8 mouse cellular contexts compared by ENCODE assay signal in genomic region chr9:108987704-108988350, GRCm38 (mm10). TPM values are rescaled to one million over a fixed set of nuclear protein-coding genes. Genes with fewer than 3 reads are reported as not detected.
DNase-seq lines count a peak whose midpoint lies in the region; ATAC-seq lines count a peak whose summit lies in the region.

No protein-coding gene starts in this region.

- DNase-seq in kidney, adult 11 months: no peak
- peak; percentile 24 for DNase-seq in adrenal gland, postnatal 25 days
- peak; percentile 69 for DNase-seq in liver
- no peak for DNase-seq in frontal cortex, adult 2 months (ENCODE audit: extremely low spot score in 1 of 2, low spot score in 1 of 2)

- 17% methylated on average over 14 of the region's 15 CpGs for WGBS in kidney, embryonic 16.5 days
- WGBS in heart, embryonic 13.5 days: 17% methylated on average over 15 of the region's 15 CpGs
- WGBS in stomach, embryonic 16.5 days: 16% methylated on average over 15 of the region's 15 CpGs

- no peaks in the 10 kb centered on the region for H3K9me3 ChIP-seq in kidney, embryonic 16.5 days (ENCODE audit: low read length)
- H3K9me3 ChIP-seq in heart, embryonic 13.5 days: no peaks in the 10 kb centered on the region
- no peaks in the 10 kb centered on the region for H3K9me3 ChIP-seq in stomach, embryonic 16.5 days (replicated peaks; ENCODE audit: control insufficient read depth, low read length)

- H3K27me3 ChIP-seq in kidney, embryonic 16.5 days (ENCODE audit: insufficient read depth, low read length): no peaks in the 10 kb centered on the region
- no peaks in the 10 kb centered on the region for H3K27me3 ChIP-seq in heart, embryonic 13.5 days (replicated peaks)
- H3K27me3 ChIP-seq in stomach, embryonic 16.5 days (ENCODE audit: control insufficient read depth, insufficient read depth, low read length): no peaks in the 10 kb centered on the region

- peaks cover 14% of the 10 kb centered on the region for H3K4me1 ChIP-seq in kidney, embryonic 16.5 days (ENCODE audit: insufficient read depth, low read length)
- peaks cover 45% of the 10 kb centered on the region for H3K4me1 ChIP-seq in heart, embryonic 13.5 days
- H3K4me1 ChIP-seq in stomach, embryonic 16.5 days (ENCODE audit: control insufficient read depth, insufficient read depth, low read length): peaks cover 31% of the 10 kb centered on the region

- no peaks in the 10 kb centered on the region for H3K36me3 ChIP-seq in kidney, embryonic 16.5 days (ENCODE audit: insufficient read depth, low read length)
- no peaks in the 10 kb centered on the region for H3K36me3 ChIP-seq in heart, embryonic 13.5 days
- H3K36me3 ChIP-seq in stomach, embryonic 16.5 days (ENCODE audit: control insufficient read depth, insufficient read depth, low read length): no peaks in the 10 kb centered on the region

- 0 out of 2 replicates have a peak overlapping the region, but pooled peaks have one; percentile 3 for H3K4me3 ChIP-seq in kidney, embryonic 16.5 days (ENCODE audit: low read length)
- H3K4me3 ChIP-seq in heart, embryonic 13.5 days: peak overlapping the region; percentile 36
- H3K4me3 ChIP-seq in stomach, embryonic 16.5 days (replicated peaks; ENCODE audit: low read length): peak overlapping the region; percentile 16

- H3K27ac ChIP-seq in kidney, embryonic 16.5 days (ENCODE audit: low read length): no peak overlapping the region
- no peak overlapping the region for H3K27ac ChIP-seq in heart, embryonic 13.5 days (replicated peaks)
- H3K27ac ChIP-seq in stomach, embryonic 16.5 days (ENCODE audit: low read length): peak overlapping the region; percentile 23; the same call in 1 of the 2 replicates

- no peak for ATAC-seq in kidney, embryonic 16.5 days (ENCODE audit: low FRiP score, low TSS enrichment)
- ATAC-seq in heart, embryonic 13.5 days (ENCODE audit: extremely low read depth, insufficient number of reproducible peaks, low FRiP score, low TSS enrichment): no peak
- no peak for ATAC-seq in stomach, embryonic 16.5 days (ENCODE audit: insufficient read depth, low FRiP score)
- no peak for ATAC-seq in inflammation-experienced regulatory T-cells, adult 6 months

- H3K9ac ChIP-seq in kidney, embryonic 16.5 days (replicated peaks; ENCODE audit: low read length): 0 out of 2 replicates have a peak overlapping the region, but pooled peaks have one; percentile 17
- peak overlapping the region; percentile 54; the same call in 1 of the 2 replicates for H3K9ac ChIP-seq in heart, embryonic 13.5 days
- H3K9ac ChIP-seq in stomach, embryonic 16.5 days (ENCODE audit: low read length): peak overlapping the region; percentile 35; the same call in 1 of the 2 replicates

- H3K4me2 ChIP-seq in kidney, embryonic 16.5 days (replicated peaks; ENCODE audit: low read depth, low read length): peak overlapping the region; percentile 14; the same call in 1 of the 2 replicates
- H3K4me2 ChIP-seq in heart, embryonic 13.5 days: peak overlapping the region; percentile 64
- peak overlapping the region; percentile 46 for H3K4me2 ChIP-seq in stomach, embryonic 16.5 days (ENCODE audit: low read depth, low read length)

RNA-seq across cellular contexts. Expression of gene Ucn2, which starts 2.0 kb away (rescaled TPM):
- 0.31 TPM in 1 of 2 replicates, not detected in the other for polyA plus RNA-seq in kidney, embryonic 16.5 days (2015; fragmentation: Nextera tagmentation; extraction: Ambion mirVana)
- 0.82 TPM in 1 of 2 replicates, not detected in the other for total RNA-seq in adrenal gland, postnatal 25 days (2021)
- polyA plus RNA-seq in heart, embryonic 13.5 days (2015; fragmentation: Nextera tagmentation; extraction: Ambion mirVana): not detected in 2 replicates
- 0.31 and 0.40 TPM in 2 replicates for polyA plus RNA-seq in stomach, embryonic 16.5 days (2015; fragmentation: Nextera tagmentation; extraction: Ambion mirVana)
- not detected for polyA plus RNA-seq in inflammation-experienced regulatory T-cells, adult 6 months (2017; shearing (Covaris generic))
- 0.38 and 0.92 TPM in 2 replicates for polyA plus RNA-seq in frontal cortex, adult 2 months (2012; rRNA removed)

RNA-seq across cellular contexts. Expression of gene Pfkfb4, which starts 3.8 kb away (rescaled TPM):
- 10.4 and 10.9 TPM in 2 replicates for polyA plus RNA-seq in kidney, embryonic 16.5 days (2015; fragmentation: Nextera tagmentation; extraction: Ambion mirVana)
- total RNA-seq in adrenal gland, postnatal 25 days (2021): 4.5 and 6.5 TPM in 2 replicates
- polyA plus RNA-seq in heart, embryonic 13.5 days (2015; fragmentation: Nextera tagmentation; extraction: Ambion mirVana): 2.8 and 2.9 TPM in 2 replicates
- 10.2 and 11.2 TPM in 2 replicates for polyA plus RNA-seq in stomach, embryonic 16.5 days (2015; fragmentation: Nextera tagmentation; extraction: Ambion mirVana)
- polyA plus RNA-seq in inflammation-experienced regulatory T-cells, adult 6 months (2017; shearing (Covaris generic)): 1 to 10 TPM; 2.7 to 4.4 (median 4.2) TPM
- polyA plus RNA-seq in frontal cortex, adult 2 months (2012; rRNA removed): 17.9 and 18.1 TPM in 2 replicates

RNA-seq across cellular contexts. Expression of gene Col7a1, which starts 34.4 kb away (rescaled TPM):
- 2.9 and 3.9 TPM in 2 replicates for polyA plus RNA-seq in kidney, embryonic 16.5 days (2015; fragmentation: Nextera tagmentation; extraction: Ambion mirVana)
- 3.5 and 6.3 TPM in 2 replicates for total RNA-seq in adrenal gland, postnatal 25 days (2021)
- 0.82 and 1.3 TPM in 2 replicates for polyA plus RNA-seq in heart, embryonic 13.5 days (2015; fragmentation: Nextera tagmentation; extraction: Ambion mirVana)
- polyA plus RNA-seq in stomach, embryonic 16.5 days (2015; fragmentation: Nextera tagmentation; extraction: Ambion mirVana): 6.0 and 8.5 TPM in 2 replicates
- under 1 TPM in 2 of 3 experiments, not detected in 1; 0.05 to 0.39 TPM for polyA plus RNA-seq in inflammation-experienced regulatory T-cells, adult 6 months (2017; shearing (Covaris generic))
- 12.1 and 13.2 TPM in 2 replicates for polyA plus RNA-seq in frontal cortex, adult 2 months (2012; rRNA removed)

RNA-seq across cellular contexts. Expression of gene Shisa5, which starts 50.5 kb away (rescaled TPM):
- polyA plus RNA-seq in kidney, embryonic 16.5 days (2015; fragmentation: Nextera tagmentation; extraction: Ambion mirVana): 104 and 110 TPM in 2 replicates
- 119 TPM in 2 replicates for total RNA-seq in adrenal gland, postnatal 25 days (2021)
- 63.6 and 69.3 TPM in 2 replicates for polyA plus RNA-seq in heart, embryonic 13.5 days (2015; fragmentation: Nextera tagmentation; extraction: Ambion mirVana)
- 132 and 161 TPM in 2 replicates for polyA plus RNA-seq in stomach, embryonic 16.5 days (2015; fragmentation: Nextera tagmentation; extraction: Ambion mirVana)
- polyA plus RNA-seq in inflammation-experienced regulatory T-cells, adult 6 months (2017; shearing (Covaris generic)): 1,000 to 10,000 TPM; 1,866 to 3,808 (median 3,640) TPM
- 101 and 107 TPM in 2 replicates for polyA plus RNA-seq in frontal cortex, adult 2 months (2012; rRNA removed)

RNA-seq across cellular contexts. Expression of gene Uqcrc1, which starts 51.4 kb away (rescaled TPM):
- 621 and 666 TPM in 2 replicates for polyA plus RNA-seq in kidney, embryonic 16.5 days (2015; fragmentation: Nextera tagmentation; extraction: Ambion mirVana)
- total RNA-seq in adrenal gland, postnatal 25 days (2021): 577 and 589 TPM in 2 replicates
- polyA plus RNA-seq in heart, embryonic 13.5 days (2015; fragmentation: Nextera tagmentation; extraction: Ambion mirVana): 749 and 828 TPM in 2 replicates
- polyA plus RNA-seq in stomach, embryonic 16.5 days (2015; fragmentation: Nextera tagmentation; extraction: Ambion mirVana): 482 and 516 TPM in 2 replicates
- 100 to 1,000 TPM; 187 to 203 (median 188) TPM for polyA plus RNA-seq in inflammation-experienced regulatory T-cells, adult 6 months (2017; shearing (Covaris generic))
- 467 and 477 TPM in 2 replicates for polyA plus RNA-seq in frontal cortex, adult 2 months (2012; rRNA removed)

Comparison
In these comparisons a context has a peak if more than half of its experiments do, and no peak if none do; other contexts are left out.
1. H3K4me2 ChIP-seq: peak in every context shown above with its lines; median percentile 64 in heart, embryonic 13.5 days; 46 in stomach, embryonic 16.5 days; 14 in kidney, embryonic 16.5 days.
2. DNase-seq: peak in adrenal gland, postnatal 25 days (single experiment) and liver (single experiment); none in kidney, adult 11 months (single experiment) and frontal cortex, adult 2 months (0 of 2).
3. Peak in every context shown above with its lines, with median percentiles within 50 percentile points of each other: H3K4me3 ChIP-seq and H3K9ac ChIP-seq.